Mouse (Mus musculus): ENCODE data around the gene 1810010D01Rik. TPM values are rescaled to one million over a fixed set of nuclear protein-coding genes. Genes with fewer than 3 reads are reported as not detected.

1810010D01Rik gene
- total and polyA plus RNA-seq, 3 experiments = not detected

DNA sequence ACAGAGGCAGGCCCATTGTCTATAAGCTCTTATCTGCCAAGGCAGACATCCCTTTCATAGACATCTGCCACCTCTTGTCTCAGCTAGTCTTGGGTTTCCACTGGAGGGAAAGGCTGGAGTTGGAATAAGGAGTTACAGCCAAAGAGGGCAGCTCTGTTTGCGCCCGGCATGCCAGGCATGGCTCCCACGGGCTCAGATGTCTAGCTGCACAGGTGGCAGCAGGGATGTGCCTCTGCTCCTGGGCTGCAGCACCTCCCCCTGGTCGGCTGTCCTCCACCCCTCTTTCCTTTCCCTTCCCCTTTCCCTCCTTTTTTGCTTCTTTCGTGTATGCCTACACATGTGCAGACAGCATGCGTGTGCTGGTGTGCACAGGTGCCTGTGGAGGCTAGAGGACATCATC, 15.1 kb downstream of the 1810010D01Rik start:
- Histone ChIP-seq H3K27me3 (replicated peaks) (peaks cover 85% of the 10 kb centered on the region), H3K27ac (ENCODE audit: insufficient read depth, low read depth) (no peak overlapping the region), H3K4me1 (ENCODE audit: control insufficient read depth in 1 of 2, insufficient read depth in 2 of 2) (no peaks in the 10 kb centered on the region), H3K4me2 (ENCODE audit: insufficient read depth, low read depth, poor library complexity, severe bottlenecking) (no peak overlapping the region), H3K36me3 (replicated peaks in 1 of 2; ENCODE audit: control insufficient read depth in 1 of 2, insufficient read depth in 1 of 2, low read length in 1 of 2) (no peaks in the 10 kb centered on the region), H3K9me3 (replicated peaks; ENCODE audit: low read length) (no peaks in the 10 kb centered on the region), H3K79me2 (replicated peaks; ENCODE audit: control insufficient read depth, extremely low read depth, insufficient read depth, poor library complexity, severe bottlenecking) (no peaks in the 10 kb centered on the region), H3K4me3 (replicated peaks in 1 of 3; ENCODE audit: low read depth in 2 of 3, low read length in 2 of 3, poor library complexity in 1 of 3) (no peak overlapping the region), H3K9ac (ENCODE audit: insufficient read depth, low read depth) (no peak overlapping the region)
- no peak for DNase-seq (ENCODE audit: extremely low read depth)
- TF ChIP-seq TBP (conservative IDR thresholded peaks at IDR 0.05; ENCODE audit: low read depth, low read length) = no peak
- TF ChIP-seq IRF4 (IDR thresholded peaks at IDR 0.05; ENCODE audit: low read depth, low read length) = no peak
- TF ChIP-seq BHLHE40 (IDR thresholded peaks at IDR 0.05; ENCODE audit: low read depth, low read length) = no peak
- in situ Hi-C loops (cut with MboI; ENCODE audit: low pct_ligation_motif_present, low pct_unique_long_range_greater_than_20kb, low sequenced_read_pairs) (no loop called here), dilution Hi-C loops (cut with MboI; ENCODE audit: extremely low pct_ligation_motif_present, extremely low pct_unique_long_range_greater_than_20kb, low sequenced_read_pairs) (no loop called here)

DNA sequence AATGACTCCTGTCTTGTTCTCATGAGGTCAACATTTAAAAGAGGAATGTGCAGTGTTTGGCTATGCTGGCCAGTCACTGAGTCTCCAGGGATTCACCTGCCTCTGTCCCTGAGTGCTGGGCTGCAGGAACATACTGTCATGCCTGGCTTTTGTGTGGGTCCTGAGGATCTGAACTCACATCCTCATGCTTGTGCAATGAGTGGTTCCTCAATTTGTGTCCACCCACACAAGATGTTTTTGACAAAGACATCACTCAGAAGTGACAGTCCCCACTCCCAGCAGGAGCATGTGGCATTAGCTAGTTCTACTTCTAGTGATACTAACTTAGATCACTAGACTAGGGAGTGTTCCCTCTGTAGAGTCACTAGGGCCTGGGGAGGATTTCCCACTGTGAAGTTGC, 17.4 kb downstream of the 1810010D01Rik start:
- no peak overlapping the region for H3K27ac ChIP-seq (ENCODE audit: insufficient read depth, low read depth)
- DNase-seq (ENCODE audit: extremely low read depth) = no peak
- no peaks in the 10 kb centered on the region for H3K79me2 ChIP-seq (replicated peaks; ENCODE audit: control insufficient read depth, extremely low read depth, insufficient read depth, poor library complexity, severe bottlenecking)
- dilution Hi-C loops (cut with MboI; ENCODE audit: extremely low pct_ligation_motif_present, extremely low pct_unique_long_range_greater_than_20kb, low sequenced_read_pairs) (no loop called here), in situ Hi-C loops (cut with MboI; ENCODE audit: low pct_ligation_motif_present, low pct_unique_long_range_greater_than_20kb, low sequenced_read_pairs) (no loop called here)
- H3K36me3 ChIP-seq (replicated peaks in 1 of 2; ENCODE audit: control insufficient read depth in 1 of 2, insufficient read depth in 1 of 2, low read length in 1 of 2) = no peaks in the 10 kb centered on the region
- no peaks in the 10 kb centered on the region for H3K9me3 ChIP-seq (replicated peaks; ENCODE audit: low read length)
- no peak overlapping the region for H3K9ac ChIP-seq (ENCODE audit: insufficient read depth, low read depth)
- H3K4me1 ChIP-seq (ENCODE audit: control insufficient read depth in 1 of 2, insufficient read depth in 2 of 2) = no peaks in the 10 kb centered on the region
- H3K4me2 ChIP-seq (ENCODE audit: insufficient read depth, low read depth, poor library complexity, severe bottlenecking) = no peak overlapping the region
- TF ChIP-seq GABPA (IDR thresholded peaks at IDR 0.05; ENCODE audit: insufficient replicate concordance, low read depth, low read length) = no peak
- no peak for TF ChIP-seq MXI1 (IDR thresholded peaks at IDR 0.05; ENCODE audit: low read depth, low read length)
- no peak for TF ChIP-seq ZKSCAN1 (IDR thresholded peaks at IDR 0.05; ENCODE audit: borderline replicate concordance, low read depth, low read length)
- no peak for TF ChIP-seq UBTF (IDR thresholded peaks at IDR 0.05; ENCODE audit: low read depth, low read length)
- no peak for TF ChIP-seq MYC (IDR thresholded peaks at IDR 0.05; ENCODE audit: low read depth, low read length)
- H3K4me3 ChIP-seq (replicated peaks in 1 of 3; ENCODE audit: low read depth in 2 of 3, low read length in 2 of 3, poor library complexity in 1 of 3) = no peak overlapping the region
- H3K27me3 ChIP-seq (replicated peaks) = peaks cover 87% of the 10 kb centered on the region

DNA sequence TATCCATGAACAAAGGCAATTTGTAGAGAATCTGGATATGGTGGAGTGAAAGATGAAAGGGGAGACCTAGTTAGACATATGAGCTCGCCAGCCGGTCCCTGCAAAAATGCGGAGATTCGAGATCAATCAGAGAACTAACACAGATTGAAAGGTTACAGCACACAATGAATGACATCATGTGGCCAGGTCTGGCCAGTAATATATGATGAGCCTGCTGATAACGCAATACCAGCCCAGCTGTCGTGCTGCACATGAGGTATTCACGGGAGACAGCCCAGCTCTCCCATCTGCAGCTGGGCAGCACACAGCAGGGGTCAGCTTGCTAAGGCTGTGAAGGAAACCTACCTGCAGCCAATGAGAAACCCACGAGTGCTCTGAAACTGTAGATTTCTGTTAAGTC, 18.6 kb downstream of the 1810010D01Rik start:
- H3K4me1 ChIP-seq (ENCODE audit: control insufficient read depth in 1 of 2, insufficient read depth in 2 of 2) = no peaks in the 10 kb centered on the region
- in situ Hi-C loops (cut with MboI; ENCODE audit: low pct_ligation_motif_present, low pct_unique_long_range_greater_than_20kb, low sequenced_read_pairs) = no loop called here
- dilution Hi-C loops (cut with MboI; ENCODE audit: extremely low pct_ligation_motif_present, extremely low pct_unique_long_range_greater_than_20kb, low sequenced_read_pairs) = no loop called here

More for the DNA sequence above, 18.6 kb downstream of the 1810010D01Rik start:
- no peak for DNase-seq (ENCODE audit: extremely low read depth)
- H3K4me2 ChIP-seq (ENCODE audit: insufficient read depth, low read depth, poor library complexity, severe bottlenecking) = no peak overlapping the region
- no peaks in the 10 kb centered on the region for H3K79me2 ChIP-seq (replicated peaks; ENCODE audit: control insufficient read depth, extremely low read depth, insufficient read depth, poor library complexity, severe bottlenecking)
- no peak overlapping the region for H3K4me3 ChIP-seq (replicated peaks in 1 of 3; ENCODE audit: low read depth in 2 of 3, low read length in 2 of 3, poor library complexity in 1 of 3)
- peaks cover 85% of the 10 kb centered on the region for H3K27me3 ChIP-seq (replicated peaks)
- no peaks in the 10 kb centered on the region for H3K9me3 ChIP-seq (replicated peaks; ENCODE audit: low read length)
- H3K9ac ChIP-seq (ENCODE audit: insufficient read depth, low read depth) = no peak overlapping the region
- H3K27ac ChIP-seq (ENCODE audit: insufficient read depth, low read depth) = no peak overlapping the region
- TF ChIP-seq ZKSCAN1 (IDR thresholded peaks at IDR 0.05; ENCODE audit: borderline replicate concordance, low read depth, low read length) = no peak
- TF ChIP-seq NRF1 (IDR thresholded peaks at IDR 0.05; ENCODE audit: low read depth, low read length) = no peak
- TF ChIP-seq UBTF (IDR thresholded peaks at IDR 0.05; ENCODE audit: low read depth, low read length) = no peak
- TF ChIP-seq ZC3H11A (IDR thresholded peaks at IDR 0.05; ENCODE audit: low read depth, low read length) = no peak
- TF ChIP-seq EP300 (IDR thresholded peaks at IDR 0.05; ENCODE audit: low read length) = no peak
- TF ChIP-seq TBP (conservative IDR thresholded peaks at IDR 0.05; ENCODE audit: low read depth, low read length) = no peak
- no peak for TF ChIP-seq KAT2A (IDR thresholded peaks at IDR 0.05; ENCODE audit: insufficient replicate concordance, low read length)
- no peak for TF ChIP-seq RCOR1 (conservative IDR thresholded peaks at IDR 0.05; ENCODE audit: low read depth, low read length)
- no peak for TF ChIP-seq MEF2A (IDR thresholded peaks at IDR 0.05; ENCODE audit: borderline replicate concordance, low read depth, low read length)
- TF ChIP-seq PAX5 (IDR thresholded peaks at IDR 0.05; ENCODE audit: low read length) = no peak
- no peak for TF ChIP-seq POLR2AphosphoS2 (IDR thresholded peaks at IDR 0.05; ENCODE audit: low read depth, low read length)
- no peak for TF ChIP-seq ELF1 (IDR thresholded peaks at IDR 0.05; ENCODE audit: low read depth, low read length)
- TF ChIP-seq CHD1 (IDR thresholded peaks at IDR 0.05; ENCODE audit: low read depth, low read length) = no peak
- TF ChIP-seq MAZ (IDR thresholded peaks at IDR 0.05; ENCODE audit: low read depth, low read length) = no peak
- no peak for TF ChIP-seq CHD2 (IDR thresholded peaks at IDR 0.05; ENCODE audit: low read length)
- no peaks in the 10 kb centered on the region for H3K36me3 ChIP-seq (replicated peaks in 1 of 2; ENCODE audit: control insufficient read depth in 1 of 2, insufficient read depth in 1 of 2, low read length in 1 of 2)

Measured in CH12.LX (cell line).